Mouse (Mus musculus) liver, embryonic 11.5 days (tissue): ENCODE measurements around the gene E330009J07Rik. TPM values are rescaled to one million over a fixed set of nuclear protein-coding genes. Genes with fewer than 3 reads are reported as not detected.

Experiments
- ATAC-seq: fragments of 200-750 bp; cut with Nextera tagmentation; replicated peaks from 2 replicates; pipeline ENCODE4 v1.8.0; 2017; ENCODE audit warnings: moderate number of reproducible peaks, mild to moderate bottlenecking, moderate TSS enrichment, moderate library complexity; ENCODE audit not compliant: low FRiP score
- DNase-seq: peaks from one replicate; pipeline ENCODE4 v3.0.0-alpha.2; 2017; ENCODE audit warnings: low spot score
- H3K27ac ChIP-seq: fragments of 300-500 bp; sonication (generic); 2 replicates; pipeline ENCODE4 v1.5.1; 2014; ENCODE audit warnings: mild to moderate bottlenecking, low read depth, low read length, control low read depth
- H3K27me3 ChIP-seq: fragments of 300-500 bp; sonication (generic); replicated peaks from 2 replicates; pipeline ENCODE4 v1.6.1; 2014; ENCODE audit warnings: low read length, mixed read lengths; ENCODE audit not compliant: control insufficient read depth, insufficient read depth
- H3K36me3 ChIP-seq: fragments of 300-500 bp; sonication (generic); 2 replicates; pipeline ENCODE4 v1.6.1; 2014; ENCODE audit warnings: mild to moderate bottlenecking, low read length, moderate library complexity, mixed read lengths; ENCODE audit not compliant: control insufficient read depth, insufficient read depth
- H3K4me1 ChIP-seq: fragments of 300-500 bp; sonication (generic); replicated peaks from 2 replicates; pipeline ENCODE4 v1.6.1; 2014; ENCODE audit warnings: low read length, mixed read lengths; ENCODE audit not compliant: control insufficient read depth, insufficient read depth
- H3K4me2 ChIP-seq: fragments of 300-500 bp; sonication (generic); 2 replicates; pipeline ENCODE4 v1.6.1; 2014; ENCODE audit warnings: mild to moderate bottlenecking, control low read depth, moderate library complexity
- H3K4me3 ChIP-seq: fragments of 300-500 bp; sonication (generic); 2 replicates; pipeline ENCODE4 v1.5.1; 2014; ENCODE audit warnings: low read depth, low read length, control low read depth
- H3K9ac ChIP-seq: fragments of 300-500 bp; sonication (generic); 2 replicates; pipeline ENCODE4 v1.6.1; 2014; ENCODE audit warnings: low read depth, low read length, control low read depth
- H3K9me3 ChIP-seq: fragments of 300-500 bp; sonication (generic); 2 replicates; pipeline ENCODE4 v1.6.1; 2016; ENCODE audit warnings: low read length, inconsistent platforms, mixed read lengths; ENCODE audit not compliant: control insufficient read depth
- WGBS: fragments of 180-500 bp; shearing (Covaris S2); extraction: QIAGEN DNeasy Blood & Tissue Kit; methylation state at CpG from one replicate; pipeline ENCODE4 v1.1.7; 2014; 5-methylcytosine and 5-hydroxymethylcytosine counted together
- polyA plus RNA-seq: library from polyadenylated mRNA; unstranded; fragments of >200 nt; fragmentation: Nextera tagmentation; extraction: Ambion mirVana; gene quantifications from 2 replicates; pipeline ENCODE4 v1.2.1, GENCODE M21; 2014

The E330009J07Rik gene
- polyA plus RNA-seq, result 4.7 and 5.5 TPM in 2 replicates

- Histone ChIP-seq H3K27ac (no peak within 1 kb of the TSS), H3K4me2 (peak within 1 kb of the TSS; percentile 94), H3K4me1 (no peaks in the 10 kb centered on the region; the same call in 1 of the 2 replicates), H3K9ac (peak within 1 kb of the TSS; percentile 75), H3K27me3 (no peaks in the 10 kb centered on the region; the same call in 1 of the 2 replicates), H3K9me3 (no peaks in the 10 kb centered on the region), H3K36me3 (no peaks in the 10 kb centered on the region), H3K4me3 (peak within 1 kb of the TSS; percentile 78)
- peak; percentile 89 for ATAC-seq
- peak; percentile 85 for DNase-seq
- under 1% methylated on average over 31 of the region's 38 CpGs for WGBS
These were observed at the start of gene E330009J07Rik for GRCm38 (mm10) chr6:40436047-40436483. TSS of gene E330009J07Rik (minus strand) at chr6:40436135.

- H3K36me3 ChIP-seq, result peaks cover 27% of the 10 kb centered on the region
- no peaks in the 10 kb centered on the region for H3K27me3 ChIP-seq
- H3K9ac ChIP-seq, result no peak overlapping the region
- no peak overlapping the region for H3K4me2 ChIP-seq
- ATAC-seq, result no peak
- 90% methylated on average over 5 of the region's 5 CpGs for WGBS
- H3K9me3 ChIP-seq, result no peaks in the 10 kb centered on the region
- H3K27ac ChIP-seq, result no peak overlapping the region
- H3K4me1 ChIP-seq, result no peaks in the 10 kb centered on the region
- H3K4me3 ChIP-seq, result no peak overlapping the region
- no peak for DNase-seq
These were observed 46.4 kb upstream of the E330009J07Rik start for GRCm38 (mm10) chr6:40482318-40482717.

- Histone ChIP-seq H3K4me2 (no peak overlapping the region), H3K9me3 (no peaks in the 10 kb centered on the region), H3K4me1 (no peaks in the 10 kb centered on the region), H3K36me3 (peaks cover 37% of the 10 kb centered on the region), H3K27me3 (no peaks in the 10 kb centered on the region), H3K9ac (no peak overlapping the region), H3K4me3 (no peak overlapping the region), H3K27ac (no peak overlapping the region)
- ATAC-seq (no peak), DNase-seq (no peak)
- 83% methylated on average over 1 of the region's 1 CpGs for WGBS
These were observed 43.8 kb upstream of the E330009J07Rik start for GRCm38 (mm10) chr6:40479705-40480104.

- Histone ChIP-seq H3K9ac (no peak overlapping the region), H3K27ac (no peak overlapping the region), H3K9me3 (no peaks in the 10 kb centered on the region), H3K4me1 (no peaks in the 10 kb centered on the region; the same call in 1 of the 2 replicates), H3K4me2 (no peak overlapping the region), H3K4me3 (no peak overlapping the region), H3K27me3 (no peaks in the 10 kb centered on the region), H3K36me3 (peaks cover 33% of the 10 kb centered on the region)
- DNase-seq, result no peak
- 84% methylated on average over 4 of the region's 4 CpGs for whole genome bisulfite sequencing
- no peak for ATAC-seq
These were observed 40.2 kb upstream of the E330009J07Rik start for GRCm38 (mm10) chr6:40476132-40476531.

- H3K4me3 ChIP-seq, result peak overlapping the region; percentile 82
- H3K36me3 ChIP-seq, result peaks cover 16% of the 10 kb centered on the region
- peak overlapping the region; percentile 87 for H3K9ac ChIP-seq
- H3K4me2 ChIP-seq, result peak overlapping the region; percentile 87
- 1% methylated on average over 7 of the region's 7 CpGs for WGBS
- no peaks in the 10 kb centered on the region; the same call in 1 of the 2 replicates for H3K4me1 ChIP-seq
- no peaks in the 10 kb centered on the region for H3K9me3 ChIP-seq
- no peaks in the 10 kb centered on the region for H3K27me3 ChIP-seq
- no peak for DNase-seq
- H3K27ac ChIP-seq, result peak overlapping the region; percentile 87
- no peak for ATAC-seq
These were observed 35.7 kb upstream of the E330009J07Rik start for GRCm38 (mm10) chr6:40471720-40472010.

GRCm38 (mm10) chr6:40470916-40471719 lies 35.2 kb upstream of the E330009J07Rik start, which contains the start of gene Ssbp1:
TSS of gene Ssbp1 (plus strand) at chr6:40471352.
- Histone ChIP-seq H3K9ac (peak within 1 kb of the TSS; percentile 87), H3K4me2 (peak within 1 kb of the TSS; percentile 87), H3K27me3 (no peaks in the 10 kb centered on the region), H3K27ac (peak within 1 kb of the TSS; percentile 87), H3K9me3 (no peaks in the 10 kb centered on the region), H3K4me3 (peak within 1 kb of the TSS; percentile 82), H3K36me3 (peaks cover 16% of the 10 kb centered on the region), H3K4me1 (no peaks in the 10 kb centered on the region; the same call in 1 of the 2 replicates)
- under 1% methylated on average over 54 of the region's 54 CpGs for WGBS
- peak; percentile 91 for DNase-seq
- ATAC-seq, result peak; percentile 96

- WGBS, result 53% methylated on average over 6 of the region's 6 CpGs
- no peak for ATAC-seq
- no peaks in the 10 kb centered on the region for H3K27me3 ChIP-seq
- H3K9me3 ChIP-seq, result no peaks in the 10 kb centered on the region
- no peak overlapping the region for H3K4me3 ChIP-seq
- no peak for DNase-seq
- H3K27ac ChIP-seq, result no peak overlapping the region
- H3K36me3 ChIP-seq, result no peaks in the 10 kb centered on the region
- no peak overlapping the region for H3K4me2 ChIP-seq
- H3K9ac ChIP-seq, result no peak overlapping the region
- no peaks in the 10 kb centered on the region for H3K4me1 ChIP-seq
These were observed 29.8 kb upstream of the E330009J07Rik start for GRCm38 (mm10) chr6:40465710-40466109.

- WGBS, result 24% methylated on average over 7 of the region's 7 CpGs
- H3K36me3 ChIP-seq, result no peaks in the 10 kb centered on the region
- ATAC-seq (no peak), DNase-seq (no peak)
- H3K4me1 ChIP-seq, result no peaks in the 10 kb centered on the region
- no peak overlapping the region for H3K27ac ChIP-seq
- no peak overlapping the region for H3K4me2 ChIP-seq
- H3K9me3 ChIP-seq, result no peaks in the 10 kb centered on the region
- no peak overlapping the region for H3K9ac ChIP-seq
- no peaks in the 10 kb centered on the region for H3K27me3 ChIP-seq
- H3K4me3 ChIP-seq, result no peak overlapping the region
These were observed 18.6 kb upstream of the E330009J07Rik start for GRCm38 (mm10) chr6:40454436-40455041.
